21 mouse cellular contexts compared by ENCODE assay signal in the genomic region with DNA sequence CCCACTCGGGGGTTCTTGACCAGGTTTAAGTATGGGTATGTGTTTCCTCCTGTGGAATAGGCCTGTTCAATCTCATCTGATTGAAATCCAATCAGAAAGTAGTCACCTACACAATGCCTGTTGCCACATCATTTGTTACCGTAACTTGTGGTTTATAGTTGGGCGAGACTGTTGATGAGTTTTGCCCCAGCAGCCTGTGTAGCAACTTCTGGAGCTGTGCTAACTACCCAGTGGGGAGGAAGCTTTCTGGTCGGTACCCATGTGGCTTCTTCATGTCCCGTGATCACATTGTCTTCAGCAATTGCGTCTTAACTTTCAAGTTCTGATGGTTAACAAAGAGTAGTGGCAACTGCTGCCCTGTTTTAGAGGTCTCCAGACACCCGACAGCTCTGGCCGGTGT. TPM values are rescaled to one million over a fixed set of nuclear protein-coding genes. Genes with fewer than 3 reads are reported as not detected.
DNase-seq lines count a peak whose midpoint lies in the region; ATAC-seq lines count a peak whose summit lies in the region.
"Had no signal": no experiment of that assay in that cellular context is flagged by ENCODE, and none has a peak within 500 bp of the region (broad histone marks: within the 10 kb centered on the region; RNA-seq: fewer than 3 reads in every experiment).

No protein-coding gene starts in this region.

- no peaks in the 10 kb centered on the region; the same call in 1 of the 2 replicates for H3K36me3 ChIP-seq in forebrain, embryonic 11.5 days (ENCODE audit: control insufficient read depth, insufficient read depth, low read length)
- peaks cover 61% of the 10 kb centered on the region for H3K36me3 ChIP-seq in forebrain, embryonic 15.5 days
- H3K36me3 ChIP-seq in liver, embryonic 16.5 days (ENCODE audit: control insufficient read depth, insufficient read depth), result peaks cover 15% of the 10 kb centered on the region
- H3K36me3 ChIP-seq in liver, embryonic 12.5 days, result peaks cover 94% of the 10 kb centered on the region

- H3K4me1 ChIP-seq in forebrain, embryonic 11.5 days (replicated peaks; ENCODE audit: control insufficient read depth, insufficient read depth, low read length), result no peaks in the 10 kb centered on the region
- peaks cover 13% of the 10 kb centered on the region; the same call in 1 of the 2 replicates for H3K4me1 ChIP-seq in forebrain, embryonic 15.5 days
- H3K4me1 ChIP-seq in liver, embryonic 16.5 days (ENCODE audit: control insufficient read depth, low read depth, low read length), result no peaks in the 10 kb centered on the region
- H3K4me1 ChIP-seq in liver, embryonic 12.5 days, result 0 out of 2 replicates have a peak, but pooled peaks cover 4% of the 10 kb centered on the region
- H3K4me1 ChIP-seq: hindbrain, embryonic 12.5 days had no signal

- H3K9ac ChIP-seq in forebrain, embryonic 11.5 days (ENCODE audit: low read length), result no peak overlapping the region
- no peak overlapping the region for H3K9ac ChIP-seq in forebrain, embryonic 15.5 days (replicated peaks)
- H3K9ac ChIP-seq in liver, embryonic 16.5 days (ENCODE audit: low read depth, low read length), result no peak overlapping the region
- H3K9ac ChIP-seq in liver, embryonic 12.5 days, result no peak overlapping the region
- H3K9ac ChIP-seq: embryonic facial prominence, embryonic 13.5 days; heart, embryonic 13.5 days; hindbrain, embryonic 12.5 days had no signal

- WGBS in forebrain, embryonic 11.5 days, result 94% methylated on average over 8 of the region's 8 CpGs
- 97% methylated on average over 8 of the region's 8 CpGs for WGBS in forebrain, embryonic 15.5 days
- 70% methylated on average over 8 of the region's 8 CpGs for WGBS in liver, embryonic 16.5 days (ENCODE audit: insufficient replicate concordance)
- WGBS in liver, embryonic 12.5 days (ENCODE audit: insufficient replicate concordance), result 81% methylated on average over 8 of the region's 8 CpGs

- no peak overlapping the region for H3K4me3 ChIP-seq in forebrain, embryonic 11.5 days (ENCODE audit: low read depth, low read length)
- no peak overlapping the region for H3K4me3 ChIP-seq in forebrain, embryonic 15.5 days
- H3K4me3 ChIP-seq in liver, embryonic 16.5 days (ENCODE audit: low read depth, low read length), result no peak overlapping the region
- H3K4me3 ChIP-seq in liver, embryonic 12.5 days, result no peak overlapping the region
- H3K4me3 ChIP-seq: embryonic facial prominence, embryonic 13.5 days; heart, embryonic 13.5 days; hindbrain, embryonic 12.5 days had no signal

- ATAC-seq in forebrain, embryonic 11.5 days (replicated peaks; ENCODE audit: low FRiP score), result no peak
- no peak for ATAC-seq in forebrain, embryonic 15.5 days (replicated peaks)
- ATAC-seq in liver, embryonic 16.5 days (ENCODE audit: low read depth), result peak; percentile 44; the same call in 1 of the 2 replicates
- ATAC-seq in liver, embryonic 12.5 days, result no peak
- 0 out of 2 replicates have a peak, but pooled peaks have one; percentile 18 for ATAC-seq in common myeloid progenitor, adult 5-6 weeks (replicated peaks; ENCODE audit: low read depth, poor library complexity, severe bottlenecking)
- ATAC-seq in megakaryocyte, adult 5-6 weeks (ENCODE audit: poor library complexity, severe bottlenecking), result peak; percentile 79
- ATAC-seq: forebrain, embryonic 14.5 days; hindbrain, embryonic 16.5 days had no signal

- H3K27ac ChIP-seq in forebrain, embryonic 11.5 days (ENCODE audit: low read depth, low read length), result no peak overlapping the region
- no peak overlapping the region for H3K27ac ChIP-seq in forebrain, embryonic 15.5 days (replicated peaks)
- no peak overlapping the region for H3K27ac ChIP-seq in liver, embryonic 16.5 days (ENCODE audit: low read length)
- H3K27ac ChIP-seq in liver, embryonic 12.5 days, result no peak overlapping the region
- H3K27ac ChIP-seq: embryonic facial prominence, embryonic 13.5 days; heart, embryonic 13.5 days; hindbrain, embryonic 12.5 days had no signal

- H3K4me2 ChIP-seq in forebrain, embryonic 11.5 days (ENCODE audit: low read depth, low read length, severe bottlenecking), result no peak overlapping the region
- H3K4me2 ChIP-seq in forebrain, embryonic 15.5 days (replicated peaks), result no peak overlapping the region
- H3K4me2 ChIP-seq in liver, embryonic 16.5 days (ENCODE audit: low read depth, low read length), result no peak overlapping the region
- H3K4me2 ChIP-seq in liver, embryonic 12.5 days, result no peak overlapping the region
- H3K4me2 ChIP-seq: embryonic facial prominence, embryonic 13.5 days; heart, embryonic 13.5 days; hindbrain, embryonic 12.5 days had no signal

- peak; percentile 31 for DNase-seq in forebrain, embryonic 11.5 days (ENCODE audit: low spot score)
- DNase-seq in layer of hippocampus, postnatal 36 days, result no peak
- no peak for DNase-seq in spleen, adult 18-20 months
- DNase-seq: adrenal gland, postnatal 10 days; cerebellum, adult 11-12 months; cerebellum, adult 9-10 months; cerebellum, postnatal 25 days; gastrocnemius, postnatal 36 days; heart, postnatal 36 days had no signal

- H3K27me3 ChIP-seq in forebrain, embryonic 11.5 days (ENCODE audit: control insufficient read depth, insufficient read depth, low read length), result no peaks in the 10 kb centered on the region
- H3K27me3 ChIP-seq in forebrain, embryonic 15.5 days, result no peaks in the 10 kb centered on the region
- H3K27me3 ChIP-seq in liver, embryonic 16.5 days (ENCODE audit: control insufficient read depth, insufficient read depth, low read depth, low read length), result no peaks in the 10 kb centered on the region
- H3K27me3 ChIP-seq in liver, embryonic 12.5 days (replicated peaks), result no peaks in the 10 kb centered on the region
- H3K27me3 ChIP-seq: embryonic facial prominence, embryonic 13.5 days; heart, embryonic 13.5 days; hindbrain, embryonic 12.5 days had no signal

- no peaks in the 10 kb centered on the region for H3K9me3 ChIP-seq in forebrain, embryonic 11.5 days (ENCODE audit: control insufficient read depth, low read length)
- no peaks in the 10 kb centered on the region for H3K9me3 ChIP-seq in forebrain, embryonic 15.5 days
- no peaks in the 10 kb centered on the region for H3K9me3 ChIP-seq in liver, embryonic 16.5 days (replicated peaks; ENCODE audit: control insufficient read depth, low read length)
- no peaks in the 10 kb centered on the region for H3K9me3 ChIP-seq in liver, embryonic 12.5 days (replicated peaks)
- H3K9me3 ChIP-seq: embryonic facial prominence, embryonic 13.5 days; heart, embryonic 13.5 days; hindbrain, embryonic 12.5 days had no signal

RNA-seq across cellular contexts. Expression of a gene that starts 9.1 kb away (rescaled TPM):
- 104 and 108 TPM in 2 replicates for polyA plus RNA-seq in forebrain, embryonic 11.5 days (2014; fragmentation: Nextera tagmentation; extraction: Ambion mirVana)
- 82.5 and 88.5 TPM in 2 replicates for polyA plus RNA-seq in forebrain, embryonic 15.5 days (2015; fragmentation: Nextera tagmentation; extraction: Ambion mirVana)
- polyA plus RNA-seq in liver, embryonic 16.5 days (2015; fragmentation: Nextera tagmentation; extraction: Ambion mirVana), result 42.3 and 47.1 TPM in 2 replicates
- polyA plus RNA-seq in liver, embryonic 12.5 days (2016; fragmentation: Nextera tagmentation; extraction: Ambion mirVana), result 72.2 and 77.2 TPM in 2 replicates
- total RNA-seq in common myeloid progenitor, adult 5-6 weeks (2017), result 66.5 and 103 TPM in 2 replicates
- total RNA-seq in megakaryocyte, adult 5-6 weeks (2015), result 46.9 and 61.2 TPM in 2 replicates
- total RNA-seq in megakaryocyte, adult 5-6 weeks (2017), result 30.7 and 73.0 TPM in 2 replicates
- total RNA-seq in layer of hippocampus, postnatal 36 days (2021), result 10 to 100 TPM; 46.9 to 49.9 TPM

RNA-seq across cellular contexts. Expression of a gene that starts 19.3 kb away (rescaled TPM):
- 1.3 and 1.5 TPM in 2 replicates for polyA plus RNA-seq in forebrain, embryonic 11.5 days (2014; fragmentation: Nextera tagmentation; extraction: Ambion mirVana)
- polyA plus RNA-seq in forebrain, embryonic 15.5 days (2015; fragmentation: Nextera tagmentation; extraction: Ambion mirVana), result 0.66 and 0.75 TPM in 2 replicates
- 0.22 and 0.41 TPM in 2 replicates for polyA plus RNA-seq in liver, embryonic 16.5 days (2015; fragmentation: Nextera tagmentation; extraction: Ambion mirVana)
- 0.87 and 0.91 TPM in 2 replicates for polyA plus RNA-seq in liver, embryonic 12.5 days (2016; fragmentation: Nextera tagmentation; extraction: Ambion mirVana)
- not detected in 2 replicates for total RNA-seq in common myeloid progenitor, adult 5-6 weeks (2017)
- 0.09 and 0.11 TPM in 2 replicates for total RNA-seq in megakaryocyte, adult 5-6 weeks (2015)
- total RNA-seq in megakaryocyte, adult 5-6 weeks (2017), result not detected in 2 replicates
- total RNA-seq in layer of hippocampus, postnatal 36 days (2021), result 1 to 10 TPM; 1.6 to 1.9 TPM

RNA-seq across cellular contexts. Expression of a gene that starts 35.2 kb away (rescaled TPM):
- 0.72 and 1.1 TPM in 2 replicates for polyA plus RNA-seq in forebrain, embryonic 11.5 days (2014; fragmentation: Nextera tagmentation; extraction: Ambion mirVana)
- 0.72 and 1.7 TPM in 2 replicates for polyA plus RNA-seq in forebrain, embryonic 15.5 days (2015; fragmentation: Nextera tagmentation; extraction: Ambion mirVana)
- not detected in 2 replicates for polyA plus RNA-seq in liver, embryonic 16.5 days (2015; fragmentation: Nextera tagmentation; extraction: Ambion mirVana)
- polyA plus RNA-seq in liver, embryonic 12.5 days (2016; fragmentation: Nextera tagmentation; extraction: Ambion mirVana), result 0.11 and 0.16 TPM in 2 replicates
- not detected in 2 replicates for total RNA-seq in common myeloid progenitor, adult 5-6 weeks (2017)
- not detected in 2 replicates for total RNA-seq in megakaryocyte, adult 5-6 weeks (2015)
- not detected in 2 replicates for total RNA-seq in megakaryocyte, adult 5-6 weeks (2017)
- under 1 TPM; 0.42 to 0.46 TPM for total RNA-seq in layer of hippocampus, postnatal 36 days (2021)
- total RNA-seq: gastrocnemius, postnatal 36 days; heart, adult 8-10 months; heart, postnatal 36 days; MEL had no signal

RNA-seq across cellular contexts. Expression of a gene that starts 39.5 kb away (rescaled TPM):
- 8.4 and 9.0 TPM in 2 replicates for polyA plus RNA-seq in forebrain, embryonic 11.5 days (2014; fragmentation: Nextera tagmentation; extraction: Ambion mirVana)
- 6.0 and 6.4 TPM in 2 replicates for polyA plus RNA-seq in forebrain, embryonic 15.5 days (2015; fragmentation: Nextera tagmentation; extraction: Ambion mirVana)
- polyA plus RNA-seq in liver, embryonic 16.5 days (2015; fragmentation: Nextera tagmentation; extraction: Ambion mirVana), result 1.6 and 1.8 TPM in 2 replicates
- polyA plus RNA-seq in liver, embryonic 12.5 days (2016; fragmentation: Nextera tagmentation; extraction: Ambion mirVana), result 3.6 and 4.1 TPM in 2 replicates
- 7.8 and 9.9 TPM in 2 replicates for total RNA-seq in common myeloid progenitor, adult 5-6 weeks (2017)
- total RNA-seq in megakaryocyte, adult 5-6 weeks (2015), result 3.7 and 4.1 TPM in 2 replicates
- 5.0 TPM in 2 replicates for total RNA-seq in megakaryocyte, adult 5-6 weeks (2017)
- total RNA-seq in layer of hippocampus, postnatal 36 days (2021), result 10 to 100 TPM; 19.6 to 20.7 TPM

Comparison
In these comparisons a context has a peak if more than half of its experiments do, and no peak if none do; other contexts are left out.
1. ATAC-seq: peak in liver, embryonic 16.5 days (single experiment), common myeloid progenitor, adult 5-6 weeks (single experiment) and megakaryocyte, adult 5-6 weeks (single experiment); none in forebrain, embryonic 11.5 days (single experiment), forebrain, embryonic 15.5 days (single experiment) and liver, embryonic 12.5 days (single experiment).